Mouse (Mus musculus) forebrain, postnatal 0 days (tissue): ENCODE results near the gene Tenm4. TPM values are rescaled to one million over a fixed set of nuclear protein-coding genes. Genes with fewer than 3 reads are reported as not detected.

Experiments used
- ATAC-seq: fragments of 200-750 bp; cut with Nextera tagmentation; 2 replicates; pipeline ENCODE4 v1.8.0; 2017; ENCODE audit warnings: mild to moderate bottlenecking, moderate library complexity
- DNase-seq: peaks from one replicate; pipeline ENCODE4 v3.0.0-alpha.2; 2015
- H3K27ac ChIP-seq: fragments of 300-500 bp; sonication (generic); 2 replicates; pipeline ENCODE4 v1.5.1; 2014; ENCODE audit warnings: low read depth, mild to moderate bottlenecking, antibody characterized with exemption, low read length, moderate library complexity, mixed read lengths
- H3K27me3 ChIP-seq: fragments of 300-500 bp; sonication (generic); 2 replicates; pipeline ENCODE4 v1.6.1; 2014; ENCODE audit warnings: mild to moderate bottlenecking, low read length, mixed read lengths; ENCODE audit not compliant: insufficient read depth
- H3K36me3 ChIP-seq: fragments of 300-500 bp; sonication (generic); 2 replicates; pipeline ENCODE4 v1.6.1; 2014; ENCODE audit warnings: mild to moderate bottlenecking, moderate library complexity; ENCODE audit not compliant: insufficient read depth
- H3K4me1 ChIP-seq: fragments of 300-500 bp; sonication (generic); 2 replicates; pipeline ENCODE4 v1.6.1; 2014; ENCODE audit warnings: antibody characterized with exemption; ENCODE audit not compliant: insufficient read depth
- H3K4me2 ChIP-seq: fragments of 300-500 bp; sonication (generic); 2 replicates; pipeline ENCODE4 v1.6.1; 2014; ENCODE audit warnings: low read depth, mild to moderate bottlenecking, moderate library complexity
- H3K4me3 ChIP-seq: fragments of 300-500 bp; sonication (generic); 2 replicates; pipeline ENCODE4 v1.5.1; 2014; ENCODE audit warnings: low read depth, low read length, mixed read lengths
- H3K9ac ChIP-seq: fragments of 300-500 bp; sonication (generic); 2 replicates; pipeline ENCODE4 v1.6.1; 2014; ENCODE audit warnings: mild to moderate bottlenecking
- H3K9me3 ChIP-seq: fragments of 300-500 bp; sonication (generic); 2 replicates; pipeline ENCODE4 v1.6.1; 2016; ENCODE audit warnings: low read length
- CTCF ChIP-seq: sonication (generic); IDR thresholded peaks from 2 replicates; pipeline ENCODE4 v1.5.1; 2016; ENCODE audit warnings: antibody characterized with exemption, control low read depth, low read depth
- WGBS: fragments of 180-500 bp; shearing (Covaris S2); extraction: QIAGEN DNeasy Blood & Tissue Kit; methylation state at CpG from one replicate; pipeline ENCODE4 v1.1.7; 2014; 5-methylcytosine and 5-hydroxymethylcytosine counted together
- polyA plus RNA-seq: library from polyadenylated mRNA; unstranded; fragments of >200 nt; fragmentation: Nextera tagmentation; extraction: Ambion mirVana; gene quantifications from 2 replicates; pipeline ENCODE4 v1.2.1, GENCODE M21; 2015
- total RNA-seq: library from RNA; depleted of rRNA; stranded (reverse); fragments of >200 nt; gene quantifications from 2 replicates; pipeline ENCODE4 v1.2.3, GENCODE M21; 2014

Gene Tenm4
- total and polyA plus RNA-seq, 2 experiments from 2014 or later = 50.6 to 69.5 TPM

- Histone ChIP-seq H3K36me3 (no peaks in the 10 kb centered on the region), H3K9me3 (no peaks in the 10 kb centered on the region)
- no peak for DNase-seq
These were observed 392.5 kb downstream of the Tenm4 start for GRCm38 (mm10) chr7:96563329-96564065.

GRCm38 (mm10) chr7:96565806-96566205, 394.8 kb downstream of the Tenm4 start:
- no peaks in the 10 kb centered on the region for H3K9me3 ChIP-seq
- H3K4me3 ChIP-seq = no peak overlapping the region
- DNase-seq (no peak), ATAC-seq (no peak; the same call in 1 of the 2 replicates)
- no peak overlapping the region for H3K4me2 ChIP-seq
- no peak overlapping the region for H3K9ac ChIP-seq
- no peak for TF ChIP-seq CTCF
- WGBS = 49% methylated on average over 4 of the region's 4 CpGs
- no peak overlapping the region for H3K27ac ChIP-seq
- no peaks in the 10 kb centered on the region for H3K36me3 ChIP-seq
- H3K4me1 ChIP-seq = no peaks in the 10 kb centered on the region
- no peaks in the 10 kb centered on the region for H3K27me3 ChIP-seq

More at GRCm38 (mm10) chr7:96563329-96564065, 392.5 kb downstream of the Tenm4 start:
- H3K4me2 ChIP-seq = no peak overlapping the region
- H3K27ac ChIP-seq = no peak overlapping the region
- no peak for TF ChIP-seq CTCF
- no peak overlapping the region for H3K4me3 ChIP-seq
- H3K9ac ChIP-seq = no peak overlapping the region
- 51% methylated on average over 3 of the region's 3 CpGs for WGBS
- ATAC-seq = no peak
- H3K4me1 ChIP-seq = no peaks in the 10 kb centered on the region
- no peaks in the 10 kb centered on the region for H3K27me3 ChIP-seq

- H3K9ac ChIP-seq = no peak overlapping the region
- H3K9me3 ChIP-seq = no peaks in the 10 kb centered on the region
- no peak overlapping the region for H3K27ac ChIP-seq
- H3K4me1 ChIP-seq = no peaks in the 10 kb centered on the region
- DNase-seq (no peak), ATAC-seq (no peak)
- H3K4me2 ChIP-seq = no peak overlapping the region
- H3K4me3 ChIP-seq = no peak overlapping the region
- TF ChIP-seq CTCF = no peak
- WGBS = 73% methylated on average over 4 of the region's 4 CpGs
- no peaks in the 10 kb centered on the region for H3K27me3 ChIP-seq
- H3K36me3 ChIP-seq = no peaks in the 10 kb centered on the region
These were observed 395.2 kb downstream of the Tenm4 start for GRCm38 (mm10) chr7:96566260-96566659.

- Histone ChIP-seq H3K27me3 (no peaks in the 10 kb centered on the region), H3K9me3 (no peaks in the 10 kb centered on the region), H3K4me3 (no peak overlapping the region), H3K36me3 (no peaks in the 10 kb centered on the region), H3K27ac (no peak overlapping the region), H3K4me1 (no peaks in the 10 kb centered on the region), H3K9ac (no peak overlapping the region), H3K4me2 (no peak overlapping the region)
- no peak for TF ChIP-seq CTCF
- DNase-seq = no peak
- WGBS = 90% methylated on average over 3 of the region's 3 CpGs
- ATAC-seq = no peak
These were observed 397.0 kb downstream of the Tenm4 start for GRCm38 (mm10) chr7:96568034-96568433.

GRCm38 (mm10) chr7:96570965-96571364, 399.9 kb downstream of the Tenm4 start:
- Histone ChIP-seq H3K4me3 (no peak overlapping the region), H3K9ac (no peak overlapping the region), H3K4me2 (no peak overlapping the region), H3K4me1 (no peaks in the 10 kb centered on the region; the same call in 1 of the 2 replicates), H3K36me3 (no peaks in the 10 kb centered on the region), H3K27ac (no peak overlapping the region), H3K27me3 (no peaks in the 10 kb centered on the region), H3K9me3 (no peaks in the 10 kb centered on the region)
- TF ChIP-seq CTCF = no peak
- DNase-seq (no peak), ATAC-seq (no peak)

- WGBS = 74% methylated on average over 7 of the region's 7 CpGs
- Histone ChIP-seq H3K4me3 (no peak overlapping the region), H3K4me1 (peaks cover 4% of the 10 kb centered on the region; the same call in 1 of the 2 replicates), H3K36me3 (no peaks in the 10 kb centered on the region), H3K27ac (no peak overlapping the region), H3K9me3 (no peaks in the 10 kb centered on the region), H3K4me2 (no peak overlapping the region), H3K27me3 (no peaks in the 10 kb centered on the region; the same call in 1 of the 2 replicates), H3K9ac (no peak overlapping the region)
- ATAC-seq (no peak), DNase-seq (no peak)
- TF ChIP-seq CTCF = no peak
These were observed 401.9 kb downstream of the Tenm4 start for GRCm38 (mm10) chr7:96572995-96573394.

- Histone ChIP-seq H3K9me3 (no peaks in the 10 kb centered on the region), H3K4me3 (no peak overlapping the region), H3K4me2 (no peak overlapping the region), H3K4me1 (peaks cover 4% of the 10 kb centered on the region; the same call in 1 of the 2 replicates), H3K9ac (no peak overlapping the region), H3K36me3 (no peaks in the 10 kb centered on the region), H3K27ac (no peak overlapping the region), H3K27me3 (no peaks in the 10 kb centered on the region; the same call in 1 of the 2 replicates)
- DNase-seq = peak; percentile 90
- peak; percentile 98 for ATAC-seq
- TF ChIP-seq CTCF = no peak
- 14% methylated on average over 7 of the region's 7 CpGs for WGBS
These were observed 404.2 kb downstream of the Tenm4 start for GRCm38 (mm10) chr7:96575202-96575650.
